Mouse (Mus musculus): ENCODE measurements around the gene Psmd6.

Gene Psmd6

GRCm38 (mm10) chr14:14120230-14121096 lies at the start of gene Psmd6:
Psmd6 (minus strand) TSS chr14:14120984.
- DNase-seq, result peak; percentile 85 to 92

GRCm38 (mm10) chr14:14110710-14111109 lies 10.1 kb downstream of the Psmd6 start:
- no peak for DNase-seq

- DNase-seq, result no peak
Measured at GRCm38 (mm10) chr14:14104930-14105318, 15.9 kb downstream of the Psmd6 start.

GRCm38 (mm10) chr14:14104213-14104929 lies 16.4 kb downstream of the Psmd6 start:
- no peak for DNase-seq

- DNase-seq, result no peak
Measured at GRCm38 (mm10) chr14:14101296-14101695, 19.5 kb downstream of the Psmd6 start.

- DNase-seq, result no peak
Measured at GRCm38 (mm10) chr14:14100773-14101280, 20.0 kb downstream of the Psmd6 start.

- peak; percentile 90 to 91 for DNase-seq
Measured at GRCm38 (mm10) chr14:14098330-14098980, 22.3 kb downstream of the Psmd6 start.

GRCm38 (mm10) chr14:14090571-14090970 lies 30.2 kb downstream of the Psmd6 start:
- DNase-seq, result no peak

- DNase-seq, result no peak
Measured at GRCm38 (mm10) chr14:14088016-14088791, 32.6 kb downstream of the Psmd6 start.

GRCm38 (mm10) chr14:14087348-14087747 lies 33.4 kb downstream of the Psmd6 start:
- no peak for DNase-seq

GRCm38 (mm10) chr14:14086711-14087263 lies 34.0 kb downstream of the Psmd6 start:
- no peak for DNase-seq

GRCm38 (mm10) chr14:14083811-14084210 lies 37.0 kb downstream of the Psmd6 start:
- no peak for DNase-seq

GRCm38 (mm10) chr14:14080604-14081194 lies 40.1 kb downstream of the Psmd6 start:
- DNase-seq, result no peak

- no peak for DNase-seq
Measured at GRCm38 (mm10) chr14:14071456-14071855, 49.3 kb downstream of the Psmd6 start.

GRCm38 (mm10) chr14:14070541-14071315 lies 50.1 kb downstream of the Psmd6 start:
- no peak for DNase-seq

- no peak for DNase-seq
Measured at GRCm38 (mm10) chr14:14068553-14068952, 52.2 kb downstream of the Psmd6 start.

GRCm38 (mm10) chr14:14067648-14068472 lies 52.9 kb downstream of the Psmd6 start:
- peak; percentile 63 to 67 for DNase-seq

- no peak for DNase-seq
Measured at GRCm38 (mm10) chr14:14066241-14066640, 54.5 kb downstream of the Psmd6 start.

GRCm38 (mm10) chr14:14065142-14065498 lies 55.7 kb downstream of the Psmd6 start:
- DNase-seq, result no peak

Data from cerebellum, adult 18-20 months (tissue).